Mouse (Mus musculus) inflammation-experienced regulatory T-cells, adult 6 months (primary cell): ENCODE measurements around the gene Uts2r. TPM values are rescaled to one million over a fixed set of nuclear protein-coding genes. Genes with fewer than 3 reads are reported as not detected.

ENCODE experiments used
- ATAC-seq: one replicate; pipeline ENCODE4 v1.8.0; 2017
- polyA plus RNA-seq, 3 experiments: library from polyadenylated mRNA; unstranded; fragments of 100-300 nt; shearing (Covaris generic); gene quantifications; one replicate each; pipeline ENCODE4 v1.2.1; 2017

Gene Uts2r
- polyA plus RNA-seq, result not detected

DNA sequence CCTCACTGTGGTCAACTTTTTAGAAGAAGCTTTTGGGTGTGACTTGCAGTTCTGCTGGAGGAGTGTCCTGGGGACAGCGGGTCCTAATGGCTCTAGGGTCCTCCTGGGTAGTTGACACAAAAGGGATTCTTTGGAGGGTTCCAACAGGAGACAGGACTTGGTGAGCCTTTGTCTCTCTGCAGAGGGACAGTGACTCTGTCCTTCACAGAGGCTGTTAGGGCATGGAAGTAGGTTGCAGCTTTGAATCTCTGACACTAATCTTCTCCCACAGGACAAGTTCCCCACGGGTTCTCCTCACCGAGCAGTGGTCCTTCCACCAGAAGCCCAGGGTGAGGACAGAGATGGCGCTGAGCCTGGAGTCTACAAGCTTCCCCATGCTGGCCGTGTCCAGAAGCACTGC is at the start of gene Uts2r:
Gene Uts2r (plus strand): TSS at position 301 of the 400 bp plus-strand sequence.
- no peak for ATAC-seq

DNA sequence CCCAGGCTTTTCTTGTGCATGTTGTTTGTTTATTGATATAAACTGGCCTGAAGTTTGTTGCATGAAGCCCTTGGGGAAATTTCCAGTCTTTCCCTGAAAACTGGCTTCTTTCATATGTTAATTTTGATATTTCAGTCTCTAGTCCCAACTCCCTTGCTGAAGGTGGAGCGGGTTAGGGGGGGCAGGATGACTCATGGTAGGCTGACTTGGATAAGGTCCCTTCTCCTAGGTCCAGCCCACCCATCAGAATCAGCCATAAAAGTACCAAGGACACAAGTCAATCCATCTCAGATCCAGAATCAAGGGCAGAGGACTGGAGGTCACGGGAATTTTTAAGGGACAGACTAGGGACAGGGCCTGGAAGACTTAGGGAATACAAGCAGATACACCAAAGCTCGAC is 49.0 kb upstream of the Uts2r start:
- ATAC-seq, result no peak

DNA sequence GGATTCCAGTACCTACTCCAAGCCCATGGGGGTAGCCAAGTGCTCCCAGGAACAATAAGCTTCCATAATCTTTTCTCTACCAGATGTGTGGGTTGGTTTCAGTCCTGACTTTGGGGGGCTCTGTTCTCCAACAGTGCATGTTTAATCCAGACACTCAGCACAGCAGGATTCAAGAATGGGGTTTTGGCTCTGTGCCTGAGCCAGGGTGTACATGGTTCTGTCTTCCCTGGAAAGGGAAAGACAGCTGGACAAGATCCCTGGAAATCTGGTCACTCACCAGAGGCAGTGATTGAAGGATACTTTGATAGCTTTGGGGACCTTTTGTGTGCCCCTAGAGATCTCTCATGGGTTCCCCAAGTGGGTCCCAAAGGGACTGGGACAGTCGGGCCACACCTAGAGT is 48.5 kb upstream of the Uts2r start:
- ATAC-seq, result no peak

DNA sequence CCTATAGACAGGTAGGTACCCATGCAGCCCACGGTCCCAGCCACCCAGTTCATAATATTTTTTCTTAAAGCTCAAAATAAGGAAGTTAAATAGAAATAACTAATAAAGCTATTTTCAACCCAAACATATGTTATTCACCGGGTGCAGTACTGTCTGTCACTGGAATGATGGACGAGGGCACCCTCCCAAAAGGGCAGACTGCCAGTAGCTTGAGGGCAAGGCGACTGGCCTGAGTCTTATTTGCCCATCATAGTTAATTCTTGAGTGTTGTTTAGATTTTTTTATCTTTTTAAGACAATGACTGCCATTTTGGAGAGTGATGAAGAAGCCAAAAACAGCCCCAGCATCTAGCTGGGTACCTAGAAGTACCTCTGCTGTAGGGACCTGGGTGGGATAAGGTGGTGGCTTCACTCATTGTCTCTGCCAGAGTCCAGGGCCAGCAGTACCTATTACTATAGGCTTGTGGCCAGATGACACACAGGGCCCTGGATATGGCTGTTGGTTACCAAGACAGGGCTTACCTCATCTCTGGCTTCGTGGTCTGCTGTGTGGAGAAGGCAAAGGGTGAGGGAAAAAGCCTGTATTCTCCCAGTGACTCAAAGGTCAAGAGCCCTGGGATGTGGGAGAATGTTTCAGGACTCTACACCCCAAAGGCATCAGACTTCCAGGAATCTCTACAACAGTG is 47.8 kb upstream of the Uts2r start:
- ATAC-seq, result no peak

DNA sequence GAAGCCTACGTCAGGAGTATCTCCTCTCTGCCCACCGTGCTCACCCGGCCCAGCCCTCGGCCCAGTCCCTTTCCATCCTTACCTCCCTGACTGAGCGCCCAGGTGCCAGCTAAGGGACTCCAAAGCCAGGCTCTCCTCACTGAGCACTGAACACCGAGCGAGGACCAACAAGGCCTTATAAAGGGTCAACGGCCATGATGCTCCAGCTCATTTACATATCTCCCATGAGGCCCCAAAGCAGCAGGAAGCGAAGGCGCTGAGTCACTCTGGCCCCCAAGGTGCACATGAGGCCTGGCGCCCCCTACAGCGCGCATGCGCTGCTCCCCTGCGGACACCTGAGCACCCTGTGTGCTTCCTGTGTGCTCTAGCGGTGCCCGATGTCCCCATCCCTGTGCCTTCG is 42.0 kb upstream of the Uts2r start:
- ATAC-seq, result no peak

DNA sequence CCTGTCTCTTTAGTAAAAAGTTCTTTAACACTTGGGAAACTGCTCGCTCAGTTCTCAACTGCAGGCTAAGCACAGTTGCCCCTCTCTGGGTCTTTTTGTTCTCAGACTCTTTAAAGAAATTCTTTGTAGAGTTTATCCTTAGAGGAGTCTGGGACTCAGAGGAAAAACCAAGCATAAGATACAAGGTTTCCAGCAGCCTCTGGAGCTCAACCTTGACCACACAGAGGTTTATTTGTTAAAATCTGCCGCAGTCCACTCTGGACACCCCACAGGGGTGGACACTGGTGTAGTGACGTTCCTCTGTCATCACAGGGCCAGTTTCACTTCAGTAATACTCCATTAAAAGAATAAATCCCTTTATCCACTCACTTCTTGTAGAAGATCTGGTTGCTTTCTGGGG is 41.5 kb upstream of the Uts2r start, which contains the start of gene Tex19.2:
Gene Tex19.2 (minus strand): TSS at position 101 of the 400 bp plus-strand sequence.
- ATAC-seq, result no peak

DNA sequence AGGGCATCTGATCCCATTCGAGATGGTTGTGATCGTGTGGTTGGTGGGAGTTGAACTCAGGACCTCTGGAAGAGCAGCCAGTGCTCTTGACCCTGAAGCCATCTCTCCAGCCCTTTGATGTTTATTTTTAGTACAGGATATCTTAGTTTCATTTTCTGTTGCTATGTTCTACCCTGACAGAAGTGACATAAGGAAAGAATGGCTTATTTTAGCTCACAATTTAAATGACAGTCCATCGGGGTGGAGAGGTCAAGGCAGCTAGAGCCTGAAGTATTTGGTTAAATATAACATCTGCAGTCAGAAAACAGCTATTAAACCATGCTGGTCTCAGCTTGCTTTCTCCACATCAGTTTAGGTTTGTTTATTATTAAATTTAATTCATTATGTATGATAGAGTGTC is 38.9 kb upstream of the Uts2r start:
- no peak for ATAC-seq

DNA sequence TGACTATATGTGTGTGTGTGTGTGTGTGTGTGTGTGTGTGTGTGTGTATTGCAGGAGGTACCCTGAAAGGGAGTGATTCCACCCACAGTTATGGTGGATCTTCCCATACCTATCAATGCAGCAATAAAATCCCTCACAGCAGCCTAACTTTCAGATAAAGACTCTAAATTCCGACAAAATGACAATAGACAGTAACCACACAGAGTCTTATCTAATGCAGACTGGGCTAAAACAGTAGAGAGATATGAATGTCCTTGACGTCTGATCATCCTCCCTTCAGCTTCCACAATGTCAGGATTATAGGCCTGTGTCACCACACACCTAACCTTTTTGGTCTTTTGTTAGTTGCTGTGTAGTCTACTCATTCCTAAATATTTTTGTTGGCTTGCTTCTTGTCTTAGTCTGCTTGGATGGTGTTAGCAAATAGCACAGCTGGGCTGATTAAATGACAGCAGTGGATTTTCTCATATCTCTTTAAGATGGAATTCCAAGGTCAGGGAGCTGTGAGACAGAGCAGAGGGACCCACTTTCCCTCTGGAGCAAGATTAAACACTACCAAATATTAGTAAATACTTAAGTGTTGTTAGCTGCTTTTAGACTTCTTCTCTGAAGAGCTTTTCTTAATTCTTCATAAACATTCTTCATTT is 37.9 kb upstream of the Uts2r start:
- no peak for ATAC-seq

DNA sequence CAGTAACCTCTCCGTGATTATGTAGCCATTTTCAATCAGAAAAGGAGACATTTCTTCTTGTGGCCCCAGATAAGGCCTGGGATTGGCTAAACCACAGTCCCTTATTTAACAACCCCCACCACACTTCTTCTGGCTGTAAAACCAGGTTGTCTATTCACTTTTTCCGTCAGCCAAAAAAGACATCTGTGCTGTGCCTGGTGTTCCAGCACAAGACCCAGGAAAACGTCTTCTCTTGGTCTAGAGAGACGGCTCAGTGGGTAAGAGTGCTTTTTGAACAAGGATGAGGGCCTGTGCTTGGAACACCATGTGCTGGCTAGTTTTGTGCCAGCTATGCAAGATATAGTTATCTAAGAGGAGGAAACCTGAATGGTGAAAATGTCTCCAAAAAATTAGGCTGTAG is 36.6 kb upstream of the Uts2r start:
- no peak for ATAC-seq

DNA sequence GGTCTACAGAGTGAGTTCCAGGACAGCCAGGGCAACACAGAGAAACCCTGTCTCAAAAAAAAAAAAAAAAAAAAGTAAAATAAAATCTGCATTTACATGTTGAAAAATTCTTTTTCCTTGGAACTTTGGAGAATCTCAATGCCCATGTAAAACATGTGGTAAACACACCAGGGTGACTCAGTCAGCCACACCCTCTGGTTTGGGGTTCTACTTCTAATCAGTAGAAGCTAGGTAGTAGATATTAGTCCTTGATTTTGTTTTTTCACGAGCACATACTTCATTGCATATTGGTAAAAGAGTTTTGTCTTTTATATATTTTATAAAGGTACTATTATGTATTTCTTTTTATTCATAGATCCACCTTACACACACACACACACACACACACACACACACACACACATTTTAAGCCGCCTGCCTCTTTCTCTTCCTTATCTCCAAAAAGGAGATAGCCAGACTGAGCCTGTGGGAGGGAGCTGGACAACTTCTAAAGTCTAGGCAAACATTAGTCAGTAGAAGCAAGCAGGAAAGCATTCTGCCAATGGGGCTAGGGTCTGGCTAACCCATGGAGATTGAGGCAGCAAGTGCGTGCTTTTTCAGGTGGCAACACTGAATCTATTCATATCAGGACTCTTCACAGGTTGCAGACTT is 34.4 kb upstream of the Uts2r start:
- ATAC-seq, result no peak

DNA sequence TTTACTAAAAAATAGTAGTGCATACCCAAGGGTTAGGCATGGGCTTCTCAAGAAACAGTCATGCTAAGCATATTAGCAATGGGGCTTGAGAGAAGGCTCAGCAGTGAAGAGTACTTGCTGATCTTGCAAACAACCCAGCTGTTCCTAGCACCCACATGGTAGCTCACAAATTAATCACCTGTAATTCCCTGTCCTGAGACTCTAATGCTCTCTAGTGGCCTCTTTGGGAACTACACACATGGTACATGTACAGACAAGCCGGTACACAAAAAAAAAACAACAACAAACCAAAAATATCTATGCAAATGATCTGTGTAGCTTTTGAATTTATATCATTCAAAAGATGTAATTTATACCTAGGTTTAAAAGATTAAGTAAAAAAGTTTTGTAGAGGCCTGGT is 33.7 kb upstream of the Uts2r start:
- ATAC-seq, result no peak

DNA sequence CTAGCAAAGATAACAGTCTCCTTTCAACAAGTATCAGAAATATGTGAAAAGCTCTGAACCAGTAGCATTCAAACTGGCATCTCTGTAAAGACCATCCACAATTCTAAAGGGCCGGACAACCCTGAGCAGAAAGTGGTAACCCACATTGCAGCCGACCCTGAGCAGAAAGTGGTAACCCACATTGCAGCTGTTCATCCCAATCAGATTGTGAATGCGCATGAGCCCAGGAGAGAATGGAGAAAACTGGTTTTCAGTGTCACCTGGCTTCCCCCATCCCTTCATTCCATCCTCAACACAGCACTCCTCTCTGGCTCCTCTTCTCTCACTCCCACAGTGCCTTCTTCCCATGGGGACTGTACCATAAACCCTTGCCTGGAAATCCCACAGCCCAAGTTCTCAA is 32.6 kb upstream of the Uts2r start:
- ATAC-seq, result no peak

DNA sequence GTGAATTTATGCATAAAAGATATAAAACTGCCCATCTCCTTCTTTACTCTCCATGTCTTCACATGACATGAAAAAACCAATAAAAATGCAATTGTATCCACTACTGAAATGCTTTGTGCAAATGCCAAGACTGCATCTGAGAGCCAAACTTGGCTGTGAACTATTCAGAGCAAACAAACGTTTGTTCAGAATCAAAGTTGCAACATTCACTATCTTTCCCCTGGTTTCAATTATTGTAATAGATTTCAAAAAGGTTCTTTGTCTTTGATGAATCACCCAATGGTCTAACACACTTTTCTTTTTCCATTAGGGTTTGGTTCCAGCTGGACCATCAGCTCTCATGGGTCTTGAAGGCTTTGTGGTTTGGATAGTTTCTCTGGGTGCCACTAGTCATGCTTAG is 30.5 kb upstream of the Uts2r start:
- no peak for ATAC-seq

DNA sequence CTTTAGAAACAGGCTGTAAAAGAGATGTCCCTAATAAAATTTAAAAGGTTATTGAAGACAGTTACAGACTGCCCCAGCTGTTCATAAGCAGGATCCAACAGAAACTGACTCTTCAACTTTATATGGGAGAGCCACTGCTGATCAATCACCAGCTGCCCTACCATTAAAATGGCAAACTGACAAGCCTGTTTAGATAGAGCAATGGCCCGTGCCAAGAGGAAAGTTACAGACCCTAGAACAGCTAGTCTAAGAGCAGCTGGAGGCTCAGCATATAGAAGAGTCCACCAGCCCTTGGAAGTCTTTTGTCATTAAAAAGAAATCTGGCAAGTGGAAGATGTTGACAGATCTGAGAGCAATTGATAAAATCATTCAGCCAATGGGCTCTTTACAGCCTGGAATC is 25.5 kb upstream of the Uts2r start:
- ATAC-seq, result no peak

DNA sequence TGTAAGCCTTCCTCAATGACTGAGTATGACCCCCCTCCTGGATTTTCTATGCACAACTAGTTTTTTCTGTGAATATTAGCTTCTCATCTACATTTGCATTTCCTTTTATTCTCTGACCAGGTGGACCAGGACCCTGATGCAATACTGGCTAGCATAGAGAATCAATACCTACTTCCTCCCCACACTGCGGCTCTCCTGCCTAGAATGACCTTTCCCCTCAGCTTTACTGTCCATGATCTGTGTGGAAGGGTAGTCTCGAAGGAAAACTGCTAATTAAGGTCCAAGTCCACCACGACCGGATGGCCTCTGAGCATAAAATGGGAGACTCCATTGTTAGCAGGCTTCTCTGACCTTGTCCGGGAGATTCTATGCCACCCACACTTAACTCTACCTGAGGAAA is 22.4 kb upstream of the Uts2r start:
- no peak for ATAC-seq

DNA sequence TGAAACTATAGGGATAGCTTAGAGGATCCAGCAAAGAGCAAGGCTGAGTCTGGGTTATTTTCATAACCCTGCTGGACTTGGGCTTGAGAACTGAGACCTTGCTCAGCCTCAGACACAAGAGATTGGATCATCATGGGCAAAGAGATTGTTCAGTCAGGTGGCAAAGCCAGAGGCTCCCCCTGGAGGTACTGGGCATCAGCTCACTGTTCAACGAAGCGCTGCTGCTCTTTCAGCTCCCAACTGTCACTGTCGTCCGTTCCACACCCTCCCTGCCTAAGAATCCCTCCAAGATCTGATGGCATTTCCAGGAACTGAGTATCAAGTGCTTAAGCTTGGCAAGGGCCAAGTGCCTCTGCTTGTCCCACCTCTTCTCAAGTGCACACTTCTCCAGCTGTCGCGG is 21.3 kb upstream of the Uts2r start:
- ATAC-seq, result no peak

DNA sequence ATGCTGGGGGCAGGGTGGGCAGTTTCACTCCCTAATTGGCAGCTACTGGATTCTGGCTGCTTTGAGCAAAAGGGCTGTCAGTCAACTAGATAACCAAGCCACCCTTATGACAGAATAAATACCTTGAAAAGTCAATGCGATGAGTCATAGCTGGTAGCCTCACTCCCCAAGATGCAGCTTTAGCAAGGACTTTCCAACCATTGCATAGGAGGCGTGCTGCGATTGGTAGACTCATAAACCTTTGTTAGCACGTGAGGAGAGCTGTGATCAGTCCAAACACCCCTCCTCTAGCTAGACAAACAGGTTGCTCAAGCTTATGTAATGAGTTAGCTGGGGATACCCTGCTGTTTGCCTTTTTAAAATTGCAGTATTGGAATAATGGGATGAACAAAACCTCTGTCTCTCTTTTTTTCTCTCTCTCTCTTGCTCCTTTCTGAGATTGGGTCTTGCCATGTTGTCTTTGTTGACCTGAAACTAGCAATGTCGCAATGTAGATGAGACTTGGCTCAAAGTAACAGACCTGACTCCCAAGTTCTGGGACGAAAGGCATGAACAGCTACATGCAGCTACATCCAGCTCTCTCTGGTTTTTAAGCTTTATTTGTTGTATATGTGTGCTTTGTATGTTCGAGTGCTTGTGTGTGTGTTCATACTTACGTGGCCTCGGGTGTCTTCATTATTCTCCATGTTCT is 16.6 kb upstream of the Uts2r start:
- no peak for ATAC-seq

DNA sequence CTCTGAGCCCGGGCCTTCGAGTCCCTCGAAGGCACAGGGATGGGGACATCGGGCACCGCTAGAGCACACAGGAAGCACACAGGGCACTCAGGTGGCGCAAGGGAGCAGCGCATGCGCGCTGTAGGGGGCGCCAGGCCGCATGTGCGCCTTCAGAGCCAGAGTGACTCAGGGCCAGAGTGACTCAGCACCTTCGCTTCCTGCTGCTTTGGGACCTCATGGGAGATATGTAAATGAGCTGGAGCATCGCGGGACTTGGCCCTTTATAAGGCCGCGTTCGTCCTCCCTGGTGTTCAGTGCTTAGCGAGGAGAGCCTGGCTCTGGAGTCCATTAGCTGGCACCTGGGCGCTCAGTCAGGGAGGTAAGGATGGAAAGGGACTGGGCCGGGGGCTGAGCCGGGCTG is 14.2 kb upstream of the Uts2r start, which contains the start of gene Tex19.1:
Gene Tex19.1 (plus strand): TSS at position 279 of the 400 bp plus-strand sequence.
- ATAC-seq, result no peak

DNA sequence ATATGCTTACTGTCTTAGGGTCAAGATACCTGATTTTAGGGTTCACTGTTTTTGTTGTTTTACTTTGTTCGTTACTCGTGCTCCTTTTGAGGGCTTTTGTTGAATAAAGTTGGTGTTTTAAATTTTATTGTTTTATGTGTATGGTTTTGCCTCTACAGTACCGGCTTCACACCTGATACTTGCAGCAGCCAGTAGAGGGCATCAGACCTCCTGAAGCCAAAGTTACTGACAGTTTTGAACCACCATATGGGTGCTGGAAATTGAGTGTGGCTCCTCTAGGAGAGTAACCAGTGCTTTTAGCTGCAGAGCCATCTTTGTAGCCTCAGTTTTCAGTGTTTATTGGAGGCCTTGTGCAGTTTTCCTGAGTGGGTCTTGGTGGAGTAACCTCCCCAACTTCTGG is 11.9 kb upstream of the Uts2r start:
- no peak for ATAC-seq

DNA sequence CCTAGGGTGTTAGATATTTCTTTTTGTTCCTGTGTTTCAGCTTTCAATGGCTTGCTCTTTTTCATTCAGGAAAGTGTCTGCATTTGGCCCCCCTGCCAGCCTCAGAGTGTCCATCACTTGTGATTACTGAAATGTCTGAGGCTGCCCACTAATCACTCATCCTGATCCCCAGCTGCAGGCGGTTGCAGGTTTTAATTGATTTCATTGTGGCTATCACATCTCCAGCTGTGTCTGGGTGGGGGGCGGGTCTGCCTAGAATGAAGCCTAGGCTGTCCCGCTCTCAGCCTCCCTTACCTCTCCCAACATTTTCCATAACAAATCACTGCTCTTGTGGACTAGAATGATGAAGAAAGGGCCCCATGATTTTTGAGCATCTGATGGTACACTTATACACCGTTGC is 5.9 kb upstream of the Uts2r start:
- no peak for ATAC-seq

DNA sequence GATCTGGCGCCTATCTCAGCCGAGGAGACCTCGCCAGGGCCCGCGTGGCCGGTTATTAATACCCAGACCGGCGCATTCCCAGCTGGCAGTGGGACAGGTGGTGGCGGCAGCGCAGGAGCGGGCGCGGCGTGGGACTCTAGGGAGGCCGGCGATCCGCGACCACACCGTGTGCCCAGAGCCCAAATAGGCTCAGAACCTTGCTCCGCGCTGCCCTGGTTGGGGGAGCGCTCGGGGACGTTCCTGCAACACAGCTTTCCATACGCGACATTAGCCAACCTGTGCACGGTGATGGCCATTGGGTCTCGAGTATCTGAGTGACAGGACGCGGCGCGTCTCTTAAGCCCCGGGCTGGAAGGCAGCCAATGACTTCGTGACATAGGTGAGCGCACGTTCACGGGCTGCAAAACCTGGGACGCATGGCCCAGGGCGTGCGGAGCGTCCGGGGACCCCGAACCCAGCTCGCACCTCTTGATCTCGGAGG is 3.6 kb upstream of the Uts2r start:
- no peak for ATAC-seq

DNA sequence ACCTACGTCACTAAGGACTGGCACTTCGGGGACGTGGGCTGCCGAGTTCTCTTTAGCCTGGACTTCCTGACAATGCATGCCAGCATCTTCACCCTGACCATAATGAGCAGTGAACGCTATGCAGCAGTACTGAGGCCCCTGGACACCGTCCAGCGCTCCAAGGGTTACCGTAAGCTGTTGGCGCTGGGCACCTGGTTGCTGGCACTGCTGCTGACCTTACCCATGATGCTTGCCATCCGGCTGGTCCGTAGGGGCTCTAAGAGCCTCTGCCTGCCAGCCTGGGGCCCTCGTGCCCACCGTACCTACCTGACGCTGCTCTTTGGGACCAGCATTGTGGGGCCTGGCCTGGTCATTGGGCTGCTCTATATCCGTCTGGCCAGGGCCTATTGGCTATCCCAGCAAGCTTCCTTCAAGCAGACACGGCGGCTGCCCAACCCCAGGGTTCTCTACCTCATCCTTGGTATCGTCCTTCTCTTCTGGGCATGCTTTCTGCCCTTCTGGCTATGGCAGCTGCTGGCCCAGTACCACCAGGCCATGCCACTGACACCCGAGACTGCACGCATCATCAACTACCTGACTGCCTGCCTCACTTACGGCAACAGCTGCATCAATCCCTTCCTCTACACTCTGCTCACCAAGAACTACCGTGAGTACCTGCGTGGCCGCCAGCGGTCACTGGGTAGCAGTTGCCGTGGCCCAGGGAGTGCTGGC is 720 bp downstream of the Uts2r start:
- no peak for ATAC-seq

DNA sequence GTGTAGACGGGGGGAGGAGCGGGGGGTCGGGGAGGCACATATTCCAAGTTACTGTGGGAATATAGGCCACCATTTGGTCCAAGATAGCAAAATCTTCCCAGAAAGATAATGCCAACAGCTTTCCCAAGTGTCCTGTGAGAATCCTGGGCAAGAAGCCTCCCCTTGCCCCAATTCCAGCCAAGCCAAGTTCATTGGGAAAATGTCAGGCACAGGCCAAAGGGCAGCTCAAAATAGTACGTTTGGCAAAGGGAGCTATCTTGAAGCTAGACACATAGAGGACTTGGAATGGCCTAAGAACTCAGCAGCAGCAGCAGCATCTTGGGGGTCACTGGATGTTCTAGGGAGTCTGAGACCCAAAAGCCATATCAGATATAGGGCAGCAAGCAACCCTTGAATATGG is 3.7 kb downstream of the Uts2r start:
- ATAC-seq, result no peak
